Comparison of ENCODE assay signal across 11 mouse cellular contexts in the genomic region with DNA sequence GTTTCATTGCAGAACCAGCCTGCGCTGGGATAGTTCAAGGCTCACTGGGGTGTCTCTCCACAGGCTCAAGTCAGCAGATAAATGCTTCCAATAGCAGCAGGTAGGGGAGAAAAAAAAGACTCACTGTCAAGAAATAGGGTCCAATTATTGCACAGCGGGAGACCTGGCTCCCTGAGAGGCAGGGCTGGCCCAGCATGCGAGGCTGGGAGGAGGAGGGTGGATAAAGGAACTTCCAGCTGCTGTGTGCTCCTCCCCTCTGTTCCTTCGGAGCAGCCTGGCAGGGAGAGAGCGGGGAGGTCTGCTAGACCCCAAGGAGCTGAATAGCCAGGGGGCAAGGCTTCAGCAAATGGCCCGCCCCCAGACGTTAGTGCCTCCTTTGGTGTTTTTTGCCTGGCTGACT. TPM values are rescaled to one million over a fixed set of nuclear protein-coding genes. Genes with fewer than 3 reads are reported as not detected.
A peak's percentile ranks its signal among the peaks of the same experiment; 100 is the strongest.
DNase-seq lines count a peak whose midpoint lies in the region; ATAC-seq and TF ChIP-seq lines count a peak whose summit lies in the region.
"Had no signal": no experiment of that assay in that cellular context is flagged by ENCODE, and none has a peak within 500 bp of the region (broad histone marks: within the 10 kb centered on the region; RNA-seq: fewer than 3 reads in every experiment).

No protein-coding gene starts in this region.

- WGBS in lung, postnatal 0 days: 38% methylated on average over 7 of the region's 7 CpGs
- WGBS in forebrain, embryonic 16.5 days: 1% methylated on average over 7 of the region's 7 CpGs
- 2% methylated on average over 7 of the region's 7 CpGs for WGBS in neural tube, embryonic 14.5 days

- no peak for TF ChIP-seq EP300 in lung, postnatal 0 days (IDR thresholded peaks at IDR 0.05)

- H3K36me3 ChIP-seq in lung, postnatal 0 days (ENCODE audit: insufficient read depth, low read length): no peaks in the 10 kb centered on the region
- no peaks in the 10 kb centered on the region for H3K36me3 ChIP-seq in forebrain, embryonic 16.5 days (ENCODE audit: control insufficient read depth, insufficient read depth)
- no peaks in the 10 kb centered on the region for H3K36me3 ChIP-seq in neural tube, embryonic 14.5 days (ENCODE audit: control insufficient read depth, insufficient read depth, low read length)
- H3K36me3 ChIP-seq: intestine, embryonic 15.5 days; liver, embryonic 13.5 days had no signal

- H3K4me2 ChIP-seq in lung, postnatal 0 days (replicated peaks; ENCODE audit: low read depth, low read length): no peak overlapping the region
- H3K4me2 ChIP-seq in forebrain, embryonic 16.5 days (ENCODE audit: low read length): no peak overlapping the region
- H3K4me2 ChIP-seq in neural tube, embryonic 14.5 days (ENCODE audit: low read depth, low read length): no peak overlapping the region
- H3K4me2 ChIP-seq: intestine, embryonic 15.5 days; liver, embryonic 13.5 days had no signal

- H3K4me3 ChIP-seq in lung, postnatal 0 days (ENCODE audit: low read depth, low read length): no peak overlapping the region
- H3K4me3 ChIP-seq in forebrain, embryonic 16.5 days (replicated peaks; ENCODE audit: low read length): no peak overlapping the region
- no peak overlapping the region for H3K4me3 ChIP-seq in neural tube, embryonic 14.5 days (ENCODE audit: low read depth, low read length)
- H3K4me3 ChIP-seq: intestine, embryonic 15.5 days; liver, embryonic 13.5 days had no signal

- no peaks in the 10 kb centered on the region for H3K9me3 ChIP-seq in lung, postnatal 0 days (ENCODE audit: low read length)
- H3K9me3 ChIP-seq in forebrain, embryonic 16.5 days (ENCODE audit: control insufficient read depth, low read length): no peaks in the 10 kb centered on the region
- H3K9me3 ChIP-seq in neural tube, embryonic 14.5 days (ENCODE audit: control insufficient read depth, low read length): no peaks in the 10 kb centered on the region
- H3K9me3 ChIP-seq: intestine, embryonic 15.5 days; liver, embryonic 13.5 days had no signal

- no peak for TF ChIP-seq POLR2A in brain, embryonic 14.5 days (IDR thresholded peaks at IDR 0.05; ENCODE audit: borderline replicate concordance, extremely low read depth, insufficient read depth, insufficient read length, poor library complexity, severe bottlenecking)

- 0 out of 2 replicates have a peak, but pooled peaks have one; percentile 23 for ATAC-seq in lung, postnatal 0 days
- peak; percentile 77 for ATAC-seq in forebrain, embryonic 16.5 days
- peak; percentile 52; the same call in 1 of the 2 replicates for ATAC-seq in neural tube, embryonic 14.5 days (ENCODE audit: low read depth)
- no peak for ATAC-seq in erythroblast, adult 5-6 weeks (replicated peaks; ENCODE audit: low FRiP score, poor library complexity, severe bottlenecking)
- ATAC-seq: intestine, embryonic 15.5 days had no signal

- H3K9ac ChIP-seq in lung, postnatal 0 days (replicated peaks; ENCODE audit: low read depth): no peak overlapping the region
- H3K9ac ChIP-seq in forebrain, embryonic 16.5 days (replicated peaks; ENCODE audit: low read depth, low read length): no peak overlapping the region
- no peak overlapping the region for H3K9ac ChIP-seq in neural tube, embryonic 14.5 days (replicated peaks; ENCODE audit: low read depth, low read length)
- H3K9ac ChIP-seq: intestine, embryonic 15.5 days; liver, embryonic 13.5 days had no signal

- peaks cover 5% of the 10 kb centered on the region; the same call in 1 of the 2 replicates for H3K27me3 ChIP-seq in lung, postnatal 0 days (replicated peaks; ENCODE audit: insufficient read depth, low read length)
- no peaks in the 10 kb centered on the region for H3K27me3 ChIP-seq in forebrain, embryonic 16.5 days (replicated peaks; ENCODE audit: control insufficient read depth, insufficient read depth, low read length)
- H3K27me3 ChIP-seq in neural tube, embryonic 14.5 days (ENCODE audit: control insufficient read depth, insufficient read depth, low read length): no peaks in the 10 kb centered on the region

- no peaks in the 10 kb centered on the region for H3K4me1 ChIP-seq in lung, postnatal 0 days (ENCODE audit: insufficient read depth, low read depth, low read length)
- H3K4me1 ChIP-seq in forebrain, embryonic 16.5 days (replicated peaks; ENCODE audit: control insufficient read depth, insufficient read depth, low read length): peaks cover 29% of the 10 kb centered on the region
- H3K4me1 ChIP-seq in neural tube, embryonic 14.5 days (ENCODE audit: control insufficient read depth, insufficient read depth, low read length): peaks cover 4% of the 10 kb centered on the region
- H3K4me1 ChIP-seq: liver, embryonic 13.5 days had no signal

- H3K27ac ChIP-seq in lung, postnatal 0 days (ENCODE audit: low read length): no peak overlapping the region
- H3K27ac ChIP-seq in forebrain, embryonic 16.5 days (ENCODE audit: low read length): no peak overlapping the region; the same call in 1 of the 2 replicates
- H3K27ac ChIP-seq in neural tube, embryonic 14.5 days (ENCODE audit: low read depth, low read length): no peak overlapping the region
- H3K27ac ChIP-seq: intestine, embryonic 15.5 days; liver, embryonic 13.5 days had no signal

- no peak for TF ChIP-seq CTCF in lung, postnatal 0 days (IDR thresholded peaks at IDR 0.05)
- no peak for TF ChIP-seq CTCF in brain, embryonic 14.5 days (IDR thresholded peaks at IDR 0.05; ENCODE audit: borderline replicate concordance, extremely low read depth, insufficient read depth, insufficient read length)

- DNase-seq in lung, postnatal 0 days (ENCODE audit: low spot score): peak; percentile 21
- DNase-seq in lung, postnatal 36 days: no peak
- DNase-seq in brain, embryonic 14.5 days (ENCODE audit: low read depth): peak; percentile 88
- no peak for DNase-seq in spleen, adult 18-20 months
- DNase-seq in cerebellum, adult 8-10 months: no peak
- DNase-seq: liver, embryonic 13.5 days; right cerebral cortex, postnatal 25 days had no signal

RNA-seq across cellular contexts. Expression of gene Galnt16, which starts 7.4 kb away (rescaled TPM):
- polyA plus RNA-seq in lung, postnatal 0 days (2015; fragmentation: Nextera tagmentation; extraction: Ambion mirVana): 5.5 and 5.6 TPM in 2 replicates
- 13.2 and 28.1 TPM in 2 replicates for polyA plus RNA-seq in brain, embryonic 14.5 days (2012; rRNA removed)
- polyA plus RNA-seq in forebrain, embryonic 16.5 days (2015; fragmentation: Nextera tagmentation; extraction: Ambion mirVana): 22.4 and 28.5 TPM in 2 replicates
- polyA plus RNA-seq in neural tube, embryonic 14.5 days (2014; fragmentation: Nextera tagmentation; extraction: Ambion mirVana): 21.2 and 22.7 TPM in 2 replicates
- not detected in 2 replicates for total RNA-seq in erythroblast, adult 5-6 weeks (2015; ENCODE audit: low replicate concordance)
- total RNA-seq in erythroblast, adult 5-6 weeks (2017; ENCODE audit: low replicate concordance): not detected in 2 replicates

Comparison
In these comparisons a context has a peak if more than half of its experiments do, and no peak if none do; other contexts are left out.
1. DNase-seq: peak in lung, postnatal 0 days (single experiment) and brain, embryonic 14.5 days (single experiment); none in lung, postnatal 36 days (single experiment), spleen, adult 18-20 months (0 of 2) and cerebellum, adult 8-10 months (single experiment).